Comparison of ENCODE assay signal across 8 mouse cellular contexts in genomic region chr12:86498765-86499164, GRCm38 (mm10).
A peak's percentile ranks its signal among the peaks of the same experiment; 100 is the strongest.
DNase-seq lines count a peak whose midpoint lies in the region; ATAC-seq and TF ChIP-seq lines count a peak whose summit lies in the region.

No protein-coding gene starts in this region.

- no peak overlapping the region; the same call in 1 of the 2 replicates for H3K4me2 ChIP-seq in lung, embryonic 16.5 days (ENCODE audit: low read depth, low read length)

- H3K4me3 ChIP-seq in cerebellum, adult 2 months (replicated peaks; ENCODE audit: insufficient read depth, low read depth, low read length): no peak overlapping the region
- H3K4me3 ChIP-seq in lung, embryonic 16.5 days (ENCODE audit: low read length): no peak overlapping the region

- ATAC-seq in cerebellum, adult (ENCODE audit: insufficient number of reproducible peaks, low FRiP score, low TSS enrichment): no peak
- ATAC-seq in lung, embryonic 16.5 days (ENCODE audit: low read depth): peak; percentile 81
- no peak for ATAC-seq in megakaryocyte, adult 5-6 weeks (ENCODE audit: poor library complexity, severe bottlenecking)

- H3K27me3 ChIP-seq in cerebellum, adult 2 months (ENCODE audit: control insufficient read depth, insufficient read depth, low read length): no peaks in the 10 kb centered on the region
- H3K27me3 ChIP-seq in lung, embryonic 16.5 days (ENCODE audit: control insufficient read depth, insufficient read depth, low read depth, low read length): no peaks in the 10 kb centered on the region

- WGBS in cerebellum, adult 2 months: 4% methylated on average over 6 of the region's 6 CpGs
- 22% methylated on average over 6 of the region's 6 CpGs for WGBS in lung, embryonic 16.5 days

- H3K4me1 ChIP-seq in cerebellum, adult 2 months (ENCODE audit: control insufficient read depth, insufficient read depth, low read length): 0 out of 2 replicates have a peak, but pooled peaks cover 4% of the 10 kb centered on the region
- no peaks in the 10 kb centered on the region; the same call in 1 of the 2 replicates for H3K4me1 ChIP-seq in lung, embryonic 16.5 days (replicated peaks; ENCODE audit: control insufficient read depth, insufficient read depth, low read length)

- no peak overlapping the region for H3K27ac ChIP-seq in cerebellum, adult 2 months (ENCODE audit: insufficient read depth, low read length)
- H3K27ac ChIP-seq in lung, embryonic 16.5 days (ENCODE audit: low read length): no peak overlapping the region

- H3K36me3 ChIP-seq in lung, embryonic 16.5 days (ENCODE audit: control insufficient read depth, insufficient read depth, low read length): no peaks in the 10 kb centered on the region

- intact Hi-C loops in gastrocnemius, postnatal 14 days (cut with DNase I; ENCODE audit: low total_unique reads): no loop called here

- peak; percentile 17 to 31 for DNase-seq in cerebellum, adult 2 months
- DNase-seq in ZHBTc4 (ENCODE audit: low read depth, low spot score): peak; percentile 93
- peak; percentile 77 for DNase-seq in gastrocnemius, postnatal 14 days
- DNase-seq in kidney, postnatal 10 days: peak; percentile 80
- DNase-seq in c-Kit-positive CD71-positive TER-119-positive erythroid progenitor cells, embryonic 14.5 days (ENCODE audit: low spot score): no peak

- no peaks in the 10 kb centered on the region for H3K9me3 ChIP-seq in lung, embryonic 16.5 days (ENCODE audit: control insufficient read depth, low read length)

- no peak for TF ChIP-seq POLR2A in cerebellum, adult 2 months (IDR thresholded peaks at IDR 0.05; ENCODE audit: borderline replicate concordance, insufficient read depth, low read length)

- no peak for TF ChIP-seq CTCF in cerebellum, adult 2 months (IDR thresholded peaks at IDR 0.05; ENCODE audit: borderline replicate concordance, insufficient read depth, low read depth, low read length)

- no peak overlapping the region for H3K9ac ChIP-seq in lung, embryonic 16.5 days (ENCODE audit: low read length)
